Mouse (Mus musculus): ENCODE data around the gene Sgms1. TPM values are rescaled to one million over a fixed set of nuclear protein-coding genes. Genes with fewer than 3 reads are reported as not detected.

Gene Sgms1
- polyA plus RNA-seq, 1 experiment from 2014 or later, result 21.5 TPM

GRCm38 (mm10) chr19:32275068-32275925 lies 114.2 kb downstream of the Sgms1 start:
- no peaks in the 10 kb centered on the region for H3K36me3 ChIP-seq (replicated peaks)
- H3K27ac ChIP-seq, result no peak overlapping the region
- H3K9me3 ChIP-seq, result no peaks in the 10 kb centered on the region
- ATAC-seq (replicated peaks), result no peak
- no peaks in the 10 kb centered on the region for H3K4me1 ChIP-seq
- no peak overlapping the region for H3K4me2 ChIP-seq
- no peak overlapping the region for H3K9ac ChIP-seq
- no peak overlapping the region for H3K4me3 ChIP-seq
- 85% methylated on average over 14 of the region's 14 CpGs for WGBS
- H3K27me3 ChIP-seq (replicated peaks), result no peaks in the 10 kb centered on the region

GRCm38 (mm10) chr19:32274145-32274544 lies 115.4 kb downstream of the Sgms1 start:
- Histone ChIP-seq H3K4me1 (no peaks in the 10 kb centered on the region), H3K27ac (no peak overlapping the region), H3K4me2 (no peak overlapping the region), H3K9ac (no peak overlapping the region), H3K4me3 (no peak overlapping the region), H3K27me3 (replicated peaks) (no peaks in the 10 kb centered on the region), H3K9me3 (no peaks in the 10 kb centered on the region), H3K36me3 (replicated peaks) (no peaks in the 10 kb centered on the region)
- ATAC-seq (replicated peaks), result no peak
- 75% methylated on average over 2 of the region's 2 CpGs for WGBS

GRCm38 (mm10) chr19:32273714-32274113 lies 115.8 kb downstream of the Sgms1 start:
- no peak overlapping the region for H3K27ac ChIP-seq
- no peaks in the 10 kb centered on the region for H3K36me3 ChIP-seq (replicated peaks)
- ATAC-seq (replicated peaks), result no peak
- no peaks in the 10 kb centered on the region for H3K9me3 ChIP-seq
- no peaks in the 10 kb centered on the region for H3K4me1 ChIP-seq
- H3K9ac ChIP-seq, result no peak overlapping the region
- no peaks in the 10 kb centered on the region for H3K27me3 ChIP-seq (replicated peaks)
- no peak overlapping the region for H3K4me3 ChIP-seq
- WGBS, result 40% methylated on average over 3 of the region's 3 CpGs
- no peak overlapping the region for H3K4me2 ChIP-seq

GRCm38 (mm10) chr19:32272475-32273260 lies 116.8 kb downstream of the Sgms1 start:
- Histone ChIP-seq H3K36me3 (replicated peaks) (no peaks in the 10 kb centered on the region), H3K27me3 (replicated peaks) (no peaks in the 10 kb centered on the region), H3K4me2 (no peak overlapping the region), H3K9me3 (no peaks in the 10 kb centered on the region), H3K9ac (no peak overlapping the region), H3K4me3 (no peak overlapping the region), H3K4me1 (no peaks in the 10 kb centered on the region), H3K27ac (no peak overlapping the region)
- 80% methylated on average over 6 of the region's 6 CpGs for WGBS
- no peak for ATAC-seq (replicated peaks)

GRCm38 (mm10) chr19:32271455-32272200 lies 117.9 kb downstream of the Sgms1 start:
- Histone ChIP-seq H3K9me3 (no peaks in the 10 kb centered on the region), H3K36me3 (replicated peaks) (no peaks in the 10 kb centered on the region), H3K4me2 (no peak overlapping the region), H3K9ac (no peak overlapping the region), H3K4me3 (no peak overlapping the region), H3K4me1 (no peaks in the 10 kb centered on the region), H3K27me3 (replicated peaks) (no peaks in the 10 kb centered on the region), H3K27ac (no peak overlapping the region)
- no peak for ATAC-seq (replicated peaks)
- 88% methylated on average over 11 of the region's 11 CpGs for WGBS

GRCm38 (mm10) chr19:32269844-32270176 lies 119.7 kb downstream of the Sgms1 start:
- Histone ChIP-seq H3K27me3 (replicated peaks) (no peaks in the 10 kb centered on the region), H3K27ac (no peak overlapping the region), H3K9me3 (no peaks in the 10 kb centered on the region), H3K4me2 (no peak overlapping the region), H3K36me3 (replicated peaks) (no peaks in the 10 kb centered on the region), H3K4me1 (no peaks in the 10 kb centered on the region), H3K4me3 (no peak overlapping the region), H3K9ac (no peak overlapping the region)
- ATAC-seq (replicated peaks), result no peak
- 94% methylated on average over 6 of the region's 6 CpGs for WGBS

GRCm38 (mm10) chr19:32269141-32269843 lies 120.2 kb downstream of the Sgms1 start:
- WGBS, result 88% methylated on average over 12 of the region's 12 CpGs
- Histone ChIP-seq H3K4me2 (no peak overlapping the region), H3K4me1 (no peaks in the 10 kb centered on the region), H3K4me3 (no peak overlapping the region), H3K9ac (no peak overlapping the region), H3K9me3 (no peaks in the 10 kb centered on the region), H3K27ac (no peak overlapping the region), H3K36me3 (replicated peaks) (no peaks in the 10 kb centered on the region), H3K27me3 (replicated peaks) (no peaks in the 10 kb centered on the region)
- ATAC-seq (replicated peaks), result no peak

GRCm38 (mm10) chr19:32268562-32268961 lies 121.0 kb downstream of the Sgms1 start:
- Histone ChIP-seq H3K36me3 (replicated peaks) (no peaks in the 10 kb centered on the region), H3K9ac (no peak overlapping the region), H3K27ac (no peak overlapping the region), H3K4me2 (no peak overlapping the region), H3K9me3 (no peaks in the 10 kb centered on the region), H3K27me3 (replicated peaks) (no peaks in the 10 kb centered on the region), H3K4me1 (no peaks in the 10 kb centered on the region), H3K4me3 (no peak overlapping the region)
- WGBS, result 85% methylated on average over 9 of the region's 9 CpGs
- ATAC-seq (replicated peaks), result no peak

- Histone ChIP-seq H3K4me3 (no peak overlapping the region), H3K36me3 (replicated peaks) (no peaks in the 10 kb centered on the region), H3K4me1 (no peaks in the 10 kb centered on the region), H3K9ac (no peak overlapping the region), H3K27ac (no peak overlapping the region), H3K4me2 (no peak overlapping the region), H3K9me3 (no peaks in the 10 kb centered on the region), H3K27me3 (replicated peaks) (no peaks in the 10 kb centered on the region)
- 83% methylated on average over 9 of the region's 9 CpGs for WGBS
- ATAC-seq (replicated peaks), result no peak
Observed at GRCm38 (mm10) chr19:32266385-32267252, 122.9 kb downstream of the Sgms1 start.

- no peak overlapping the region for H3K9ac ChIP-seq
- H3K27ac ChIP-seq, result no peak overlapping the region
- no peaks in the 10 kb centered on the region for H3K36me3 ChIP-seq (replicated peaks)
- no peaks in the 10 kb centered on the region for H3K9me3 ChIP-seq
- 84% methylated on average over 1 of the region's 1 CpGs for WGBS
- H3K27me3 ChIP-seq (replicated peaks), result no peaks in the 10 kb centered on the region
- no peak overlapping the region for H3K4me3 ChIP-seq
- no peak overlapping the region for H3K4me2 ChIP-seq
- no peak for ATAC-seq (replicated peaks)
- H3K4me1 ChIP-seq, result no peaks in the 10 kb centered on the region
Observed at GRCm38 (mm10) chr19:32263753-32264152, 125.8 kb downstream of the Sgms1 start.

GRCm38 (mm10) chr19:32262805-32263572 lies 126.5 kb downstream of the Sgms1 start:
- Histone ChIP-seq H3K4me1 (no peaks in the 10 kb centered on the region), H3K4me3 (no peak overlapping the region), H3K4me2 (no peak overlapping the region), H3K27me3 (replicated peaks) (no peaks in the 10 kb centered on the region), H3K36me3 (replicated peaks) (no peaks in the 10 kb centered on the region), H3K9ac (no peak overlapping the region), H3K27ac (no peak overlapping the region), H3K9me3 (no peaks in the 10 kb centered on the region)
- ATAC-seq (replicated peaks), result no peak
- 94% methylated on average over 10 of the region's 10 CpGs for WGBS

Measured in midbrain, embryonic 15.5 days (tissue).